Mouse (Mus musculus) splenic B cell, adult 2 months (primary cell): ENCODE results near the gene Adgra1.

ENCODE experiments used
- DNase-seq: peaks from one replicate; pipeline ENCODE4 v3.0.0-alpha.2; 2011; ENCODE audit warnings: low read depth, low spot score
- H3K27me3 ChIP-seq: 2 replicates; pipeline ENCODE4 v1.6.1; 2012; ENCODE audit warnings: mild to moderate bottlenecking, low read length, moderate library complexity, mixed read lengths; ENCODE audit not compliant: control insufficient read depth, poor library complexity, insufficient read depth, severe bottlenecking
- H3K36me3 ChIP-seq: 2 replicates; pipeline ENCODE4 v1.6.1; 2012; ENCODE audit warnings: mild to moderate bottlenecking, low read length, moderate library complexity, mixed read lengths; ENCODE audit not compliant: control insufficient read depth, poor library complexity, insufficient read depth, severe bottlenecking

The Adgra1 gene

DNA sequence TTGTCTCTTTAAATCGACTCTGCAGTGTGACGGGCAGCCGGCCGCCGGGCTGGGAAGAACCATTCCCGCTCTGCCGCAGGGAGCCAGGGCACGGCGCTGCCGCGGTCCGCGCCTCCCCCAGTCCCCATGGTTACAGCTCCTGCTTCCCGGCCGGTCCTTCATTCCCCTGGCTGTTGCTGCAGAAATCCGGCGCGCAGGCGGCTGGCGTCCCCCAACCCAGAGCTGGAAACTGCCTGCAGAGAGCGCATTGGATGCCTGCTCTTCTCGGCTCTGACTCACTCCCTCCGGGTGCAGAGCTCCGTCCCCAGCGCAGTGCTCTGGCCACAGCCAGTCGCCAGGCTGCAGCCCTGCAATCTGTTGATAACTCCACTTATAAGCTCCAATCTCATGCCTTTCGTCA is at the start of gene Adgra1:
Adgra1 (plus strand) TSS at position 139 of the 400 bp plus-strand sequence.
- no peaks in the 10 kb centered on the region for H3K36me3 ChIP-seq
- no peaks in the 10 kb centered on the region for H3K27me3 ChIP-seq
- DNase-seq, result no peak

GRCm38 (mm10) chr7:139787382-139787781 is 46.6 kb upstream of the Adgra1 start:
- Histone ChIP-seq H3K36me3 (no peaks in the 10 kb centered on the region), H3K27me3 (no peaks in the 10 kb centered on the region)
- DNase-seq, result no peak

GRCm38 (mm10) chr7:139788927-139789326 is 45.0 kb upstream of the Adgra1 start:
- no peaks in the 10 kb centered on the region for H3K27me3 ChIP-seq
- no peak for DNase-seq
- H3K36me3 ChIP-seq, result no peaks in the 10 kb centered on the region

- Histone ChIP-seq H3K36me3 (no peaks in the 10 kb centered on the region), H3K27me3 (no peaks in the 10 kb centered on the region)
- DNase-seq, result no peak
These were observed 44.3 kb upstream of the Adgra1 start for GRCm38 (mm10) chr7:139789718-139790117.

DNA sequence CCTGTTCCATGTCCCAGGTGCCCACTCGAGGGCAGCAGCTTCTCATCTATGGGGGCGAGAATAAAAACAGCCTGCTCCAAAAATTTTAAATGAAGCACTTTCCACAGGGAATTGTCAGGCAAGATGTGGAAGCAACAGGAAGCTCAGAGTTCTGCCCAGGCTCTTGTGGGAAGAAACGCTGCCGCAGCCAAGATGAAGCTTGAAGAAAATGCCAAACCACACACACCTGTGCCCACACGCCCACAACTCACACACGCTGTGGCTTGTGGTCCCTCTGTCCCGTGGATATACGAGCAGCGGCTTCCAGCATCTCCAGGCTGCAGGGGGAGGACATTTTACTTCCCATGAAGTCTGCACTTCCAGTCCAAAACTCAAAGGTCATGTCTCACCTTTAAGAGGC is 42.4 kb upstream of the Adgra1 start:
- no peaks in the 10 kb centered on the region for H3K27me3 ChIP-seq
- DNase-seq, result no peak
- H3K36me3 ChIP-seq, result no peaks in the 10 kb centered on the region

GRCm38 (mm10) chr7:139795004-139795605 is 38.9 kb upstream of the Adgra1 start:
- DNase-seq, result no peak
- no peaks in the 10 kb centered on the region for H3K27me3 ChIP-seq
- H3K36me3 ChIP-seq, result no peaks in the 10 kb centered on the region

GRCm38 (mm10) chr7:139797186-139798109 is 36.5 kb upstream of the Adgra1 start:
- DNase-seq, result no peak
- H3K36me3 ChIP-seq, result no peaks in the 10 kb centered on the region
- H3K27me3 ChIP-seq, result no peaks in the 10 kb centered on the region

DNA sequence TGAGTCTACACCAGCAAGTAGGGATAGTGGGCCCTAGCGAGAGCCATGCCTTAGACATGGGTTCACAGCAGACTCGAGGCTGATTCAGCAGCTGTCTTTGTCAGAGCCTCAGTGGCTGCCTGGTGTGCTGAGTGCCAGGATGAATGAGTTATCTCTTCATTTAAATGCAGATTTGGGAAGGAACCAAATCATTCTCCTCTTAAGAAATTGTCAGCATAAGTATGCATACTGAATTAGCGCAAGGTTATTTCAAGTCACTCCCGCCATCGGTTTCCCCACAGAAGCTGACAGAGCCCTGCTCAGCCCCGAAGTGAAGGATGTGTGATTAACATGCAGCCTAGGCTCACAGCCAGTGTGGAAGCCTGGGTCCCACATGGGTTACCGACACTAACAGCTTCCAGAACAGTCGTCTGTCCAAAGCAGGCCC is 27.8 kb upstream of the Adgra1 start:
- no peak for DNase-seq
- Histone ChIP-seq H3K36me3 (no peaks in the 10 kb centered on the region), H3K27me3 (no peaks in the 10 kb centered on the region)

- Histone ChIP-seq H3K27me3 (no peaks in the 10 kb centered on the region), H3K36me3 (no peaks in the 10 kb centered on the region)
- DNase-seq, result no peak
These were observed 23.9 kb upstream of the Adgra1 start for GRCm38 (mm10) chr7:139810036-139810435.

DNA sequence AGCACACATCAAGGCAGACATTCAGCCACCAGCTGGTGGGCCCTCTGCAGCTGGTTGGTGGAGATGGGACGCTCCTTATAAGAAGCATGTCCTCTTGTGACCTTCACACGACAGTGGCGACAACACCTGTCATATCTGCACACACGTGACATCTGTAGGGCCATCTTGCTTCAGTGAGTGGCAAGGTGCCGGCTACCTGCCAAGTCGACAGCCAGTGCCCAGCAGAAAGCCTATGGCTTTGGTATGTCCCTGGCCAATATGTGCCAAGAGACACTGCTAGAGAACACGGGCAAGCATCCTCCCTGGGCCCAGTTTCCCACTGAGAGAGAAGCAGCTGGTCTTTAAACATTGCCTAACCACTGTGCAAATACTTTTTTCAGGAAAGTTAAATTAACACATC is 22.3 kb upstream of the Adgra1 start:
- Histone ChIP-seq H3K36me3 (no peaks in the 10 kb centered on the region), H3K27me3 (no peaks in the 10 kb centered on the region)

DNA sequence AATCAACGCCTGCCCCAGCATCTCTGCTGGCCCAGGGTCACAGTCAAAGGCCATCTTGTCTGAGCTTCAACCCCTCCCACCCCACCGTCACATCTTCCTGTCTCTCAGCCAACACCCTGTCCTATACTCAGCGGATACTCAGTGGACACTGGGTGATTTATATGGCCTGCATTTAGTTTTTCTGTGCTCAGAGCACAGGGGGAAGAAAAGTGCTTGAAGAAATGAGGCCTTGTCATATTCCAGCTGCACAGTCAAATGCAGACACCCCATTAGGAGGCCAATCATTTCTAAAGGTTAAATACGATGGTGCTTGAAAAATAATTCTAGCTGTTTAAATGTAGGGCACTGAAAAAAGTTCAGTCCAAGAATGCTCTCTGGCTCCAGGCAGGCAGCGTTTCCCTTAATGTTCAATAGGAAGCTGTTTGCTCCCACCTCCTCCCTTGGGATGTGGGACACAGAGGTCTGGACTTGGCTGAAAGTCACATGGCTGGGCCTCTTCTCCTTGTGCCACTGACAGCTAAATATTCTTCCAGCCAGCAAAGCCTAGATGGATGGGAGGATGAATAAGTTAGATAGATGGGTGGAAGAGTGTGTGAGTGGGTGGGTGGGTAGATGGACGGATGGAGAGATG is 20.3 kb upstream of the Adgra1 start:
- Histone ChIP-seq H3K27me3 (no peaks in the 10 kb centered on the region), H3K36me3 (no peaks in the 10 kb centered on the region)
- DNase-seq, result no peak

More for the DNA sequence above, 22.3 kb upstream of the Adgra1 start:
- no peak for DNase-seq

GRCm38 (mm10) chr7:139822301-139823010 is 11.5 kb upstream of the Adgra1 start:
- Histone ChIP-seq H3K27me3 (no peaks in the 10 kb centered on the region), H3K36me3 (no peaks in the 10 kb centered on the region)
- DNase-seq, result no peak

DNA sequence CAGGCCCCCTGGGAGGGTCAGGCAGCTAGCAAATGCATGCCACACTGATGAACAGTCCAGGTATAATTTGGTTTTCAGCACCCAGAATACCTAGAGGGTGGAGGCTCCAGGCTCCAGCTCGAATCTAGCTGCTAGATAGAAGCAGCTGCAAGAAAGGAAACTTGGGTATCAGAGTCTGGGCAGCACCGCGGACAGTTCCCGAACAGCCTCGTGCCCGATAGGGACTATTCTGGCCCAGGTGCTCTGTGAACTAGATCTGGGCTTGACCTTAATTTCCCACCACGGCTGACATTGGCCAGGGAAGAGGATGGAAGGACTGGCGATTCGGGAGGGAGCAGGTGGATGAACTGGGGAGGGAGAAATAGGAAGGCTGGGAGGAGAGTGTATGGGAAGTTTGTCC is 6.3 kb upstream of the Adgra1 start:
- H3K36me3 ChIP-seq, result no peaks in the 10 kb centered on the region
- no peaks in the 10 kb centered on the region for H3K27me3 ChIP-seq
- DNase-seq, result no peak

- DNase-seq, result no peak
- no peaks in the 10 kb centered on the region for H3K27me3 ChIP-seq
- H3K36me3 ChIP-seq, result no peaks in the 10 kb centered on the region
These were observed 442 bp upstream of the Adgra1 start for GRCm38 (mm10) chr7:139833532-139833931.
